Mouse (Mus musculus): ENCODE data around the gene Mars. TPM values are rescaled to one million over a fixed set of nuclear protein-coding genes. Genes with fewer than 3 reads are reported as not detected.

Mars gene
- polyA plus RNA-seq, 1 experiment: 155 TPM

GRCm38 (mm10) chr10:127264336-127264735 lies 47.2 kb downstream of the Mars start:
- Histone ChIP-seq H3K79me2 (ENCODE audit: control insufficient read depth, insufficient read depth) (peaks cover 31% of the 10 kb centered on the region), H3K36me3 (ENCODE audit: control insufficient read depth, insufficient read depth) (peaks cover 18% of the 10 kb centered on the region), H3K4me3 (ENCODE audit: insufficient read depth, poor library complexity, severe bottlenecking) (no peak overlapping the region), H3K79me3 (ENCODE audit: low read depth) (peaks cover 17% of the 10 kb centered on the region), H3ac (ENCODE audit: control insufficient read depth, insufficient read length, low read depth) (no peak overlapping the region), H3K27me3 (ENCODE audit: control insufficient read depth, insufficient read depth, insufficient read length) (peaks cover 16% of the 10 kb centered on the region)
- no peak for TF ChIP-seq MYOD1 (IDR thresholded peaks at IDR 0.05; ENCODE audit: control insufficient read depth, insufficient read length, low read depth)
- TF ChIP-seq FOSL1 (IDR thresholded peaks at IDR 0.05; ENCODE audit: insufficient read depth, low read length, poor library complexity, severe bottlenecking): no peak
- TF ChIP-seq MYOG (IDR thresholded peaks at IDR 0.05; ENCODE audit: control insufficient read depth, extremely low read depth, insufficient read length): no peak
- TF ChIP-seq USF1 (IDR thresholded peaks at IDR 0.05; ENCODE audit: low read depth): no peak
- no peak for TF ChIP-seq CTCF (IDR thresholded peaks at IDR 0.05; ENCODE audit: control insufficient read depth, insufficient read depth, insufficient read length)
- no peak for TF ChIP-seq MAX (IDR thresholded peaks at IDR 0.05)
- no peak for TF ChIP-seq CEBPB (IDR thresholded peaks at IDR 0.05; ENCODE audit: low read depth)

DNA sequence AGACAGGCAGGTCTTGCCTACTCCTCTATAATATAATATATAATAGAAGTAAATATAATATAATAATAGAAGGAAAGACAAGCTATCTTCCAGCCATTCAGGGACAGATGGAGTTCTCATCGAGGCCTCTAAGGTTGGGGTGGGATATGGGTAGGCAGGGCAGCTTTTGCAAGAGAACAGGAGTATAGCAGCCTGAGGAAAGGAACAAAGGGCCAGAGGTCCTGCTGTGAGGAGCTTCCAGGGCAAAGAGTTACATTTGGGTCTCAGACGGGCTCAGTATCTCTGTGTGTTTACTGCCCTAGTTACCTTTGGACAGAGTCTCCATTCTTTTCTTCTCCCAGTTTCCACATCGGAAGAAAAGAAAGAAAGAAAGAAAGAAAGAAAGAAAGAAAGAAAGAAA lies 48.0 kb downstream of the Mars start:
- Histone ChIP-seq H3K79me3 (ENCODE audit: low read depth) (peaks cover 16% of the 10 kb centered on the region), H3ac (ENCODE audit: control insufficient read depth, insufficient read length, low read depth) (no peak overlapping the region), H3K79me2 (ENCODE audit: control insufficient read depth, insufficient read depth) (peaks cover 24% of the 10 kb centered on the region), H3K27me3 (ENCODE audit: control insufficient read depth, insufficient read depth, insufficient read length) (peaks cover 16% of the 10 kb centered on the region), H3K36me3 (ENCODE audit: control insufficient read depth, insufficient read depth) (peaks cover 11% of the 10 kb centered on the region), H3K4me3 (ENCODE audit: insufficient read depth, poor library complexity, severe bottlenecking) (no peak overlapping the region)
- TF ChIP-seq MYOG (IDR thresholded peaks at IDR 0.05; ENCODE audit: control insufficient read depth, extremely low read depth, insufficient read length): no peak
- no peak for TF ChIP-seq CEBPB (IDR thresholded peaks at IDR 0.05; ENCODE audit: low read depth)

GRCm38 (mm10) chr10:127262548-127263398 lies 48.8 kb downstream of the Mars start, which contains the start of gene Kif5a:
Gene Kif5a, minus strand, starts transcription at chr10:127263348.
- Histone ChIP-seq H3ac (ENCODE audit: control insufficient read depth, insufficient read length, low read depth) (peak within 1 kb of the TSS; percentile 21), H3K36me3 (ENCODE audit: control insufficient read depth, insufficient read depth) (peaks cover 4% of the 10 kb centered on the region), H3K27me3 (ENCODE audit: control insufficient read depth, insufficient read depth, insufficient read length) (peaks cover 20% of the 10 kb centered on the region), H3K79me2 (ENCODE audit: control insufficient read depth, insufficient read depth) (peaks cover 16% of the 10 kb centered on the region), H3K79me3 (ENCODE audit: low read depth) (peaks cover 10% of the 10 kb centered on the region), H3K4me3 (ENCODE audit: insufficient read depth, poor library complexity, severe bottlenecking) (no peak within 1 kb of the TSS)
- TF ChIP-seq FOSL1 (IDR thresholded peaks at IDR 0.05; ENCODE audit: insufficient read depth, low read length, poor library complexity, severe bottlenecking) (no peak), MYOD1 (IDR thresholded peaks at IDR 0.05; ENCODE audit: control insufficient read depth, insufficient read length, low read depth) (no peak)

GRCm38 (mm10) chr10:127261706-127262547 lies 49.7 kb downstream of the Mars start:
- TF ChIP-seq MYOD1 (IDR thresholded peaks at IDR 0.05; ENCODE audit: control insufficient read depth, insufficient read length, low read depth): no peak
- no peak for TF ChIP-seq USF1 (IDR thresholded peaks at IDR 0.05; ENCODE audit: low read depth)
- no peak for TF ChIP-seq CTCF (IDR thresholded peaks at IDR 0.05; ENCODE audit: control insufficient read depth, insufficient read depth, insufficient read length)
- TF ChIP-seq MYOG (IDR thresholded peaks at IDR 0.05; ENCODE audit: control insufficient read depth, extremely low read depth, insufficient read length): no peak
- no peak for TF ChIP-seq FOSL1 (IDR thresholded peaks at IDR 0.05; ENCODE audit: insufficient read depth, low read length, poor library complexity, severe bottlenecking)
- Histone ChIP-seq H3K4me3 (ENCODE audit: insufficient read depth, poor library complexity, severe bottlenecking) (no peak overlapping the region), H3K36me3 (ENCODE audit: control insufficient read depth, insufficient read depth) (no peaks in the 10 kb centered on the region), H3K79me3 (ENCODE audit: low read depth) (peaks cover 3% of the 10 kb centered on the region), H3ac (ENCODE audit: control insufficient read depth, insufficient read length, low read depth) (no peak overlapping the region), H3K79me2 (ENCODE audit: control insufficient read depth, insufficient read depth) (peaks cover 7% of the 10 kb centered on the region), H3K27me3 (ENCODE audit: control insufficient read depth, insufficient read depth, insufficient read length) (peaks cover 20% of the 10 kb centered on the region)

GRCm38 (mm10) chr10:127258489-127258888 lies 53.1 kb downstream of the Mars start:
- Histone ChIP-seq H3K27me3 (ENCODE audit: control insufficient read depth, insufficient read depth, insufficient read length) (peaks cover 20% of the 10 kb centered on the region), H3ac (ENCODE audit: control insufficient read depth, insufficient read length, low read depth) (no peak overlapping the region), H3K79me3 (ENCODE audit: low read depth) (no peaks in the 10 kb centered on the region), H3K79me2 (ENCODE audit: control insufficient read depth, insufficient read depth) (no peaks in the 10 kb centered on the region), H3K4me3 (ENCODE audit: insufficient read depth, poor library complexity, severe bottlenecking) (no peak overlapping the region), H3K36me3 (ENCODE audit: control insufficient read depth, insufficient read depth) (no peaks in the 10 kb centered on the region)
- no peak for TF ChIP-seq MYOG (IDR thresholded peaks at IDR 0.05; ENCODE audit: control insufficient read depth, extremely low read depth, insufficient read length)
- TF ChIP-seq CTCF (IDR thresholded peaks at IDR 0.05; ENCODE audit: control insufficient read depth, insufficient read depth, insufficient read length): no peak
- no peak for TF ChIP-seq FOSL1 (IDR thresholded peaks at IDR 0.05; ENCODE audit: insufficient read depth, low read length, poor library complexity, severe bottlenecking)
- no peak for TF ChIP-seq CEBPB (IDR thresholded peaks at IDR 0.05; ENCODE audit: low read depth)
- no peak for TF ChIP-seq MAX (IDR thresholded peaks at IDR 0.05)
- TF ChIP-seq MYOD1 (IDR thresholded peaks at IDR 0.05; ENCODE audit: control insufficient read depth, insufficient read length, low read depth): no peak
- no peak for TF ChIP-seq USF1 (IDR thresholded peaks at IDR 0.05; ENCODE audit: low read depth)

Data from C2C12 (cell line).